Mouse (Mus musculus) kidney, postnatal 4 days (tissue): ENCODE results near the gene Olfr923.
"Not testable (repeated sequence)": the region's sequence is repeated elsewhere in the genome, so short reads cannot be mapped to it uniquely, and the experiment has no call there.

Source experiments
- DNase-seq, 2 experiments: peaks; one replicate each; pipeline ENCODE4 v3.0.0; 2021; ENCODE audit warnings: mixed read lengths in 2 of 2

Olfr923 gene

GRCm38 (mm10) chr9:38826245-38826644 lies at the start of gene Olfr923:
TSS of gene Olfr923 (plus strand) at chr9:38826545.
- no peak for DNase-seq

GRCm38 (mm10) chr9:38792689-38793088 lies 33.7 kb upstream of the Olfr923 start:
- no peak for DNase-seq

DNA sequence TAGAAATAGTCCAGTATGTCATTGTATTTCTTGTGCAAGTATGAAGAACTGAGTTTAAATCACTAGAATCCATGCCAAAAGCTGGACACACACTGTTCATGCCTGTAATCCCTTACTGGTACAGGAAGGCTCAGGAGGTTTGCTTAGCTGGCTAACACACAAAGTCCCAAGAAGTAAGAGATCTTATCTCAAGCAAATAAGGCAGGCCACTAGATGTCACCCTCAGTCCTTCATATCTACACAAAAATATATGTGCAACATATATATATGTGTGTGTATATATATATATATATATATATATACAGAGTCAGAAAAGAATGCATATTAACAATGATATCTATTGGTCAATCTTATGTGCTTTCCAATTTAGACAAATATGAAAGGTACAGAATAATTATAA lies 20.6 kb upstream of the Olfr923 start:
- DNase-seq, result no peak

GRCm38 (mm10) chr9:38814314-38814713 lies 12.0 kb upstream of the Olfr923 start, which contains the start of gene Olfr922:
TSS of gene Olfr922 (plus strand) at chr9:38814614.
- DNase-seq, result no peak

- DNase-seq, result no peak
Observed at GRCm38 (mm10) chr9:38815458-38815986, 10.8 kb upstream of the Olfr923 start.

DNA sequence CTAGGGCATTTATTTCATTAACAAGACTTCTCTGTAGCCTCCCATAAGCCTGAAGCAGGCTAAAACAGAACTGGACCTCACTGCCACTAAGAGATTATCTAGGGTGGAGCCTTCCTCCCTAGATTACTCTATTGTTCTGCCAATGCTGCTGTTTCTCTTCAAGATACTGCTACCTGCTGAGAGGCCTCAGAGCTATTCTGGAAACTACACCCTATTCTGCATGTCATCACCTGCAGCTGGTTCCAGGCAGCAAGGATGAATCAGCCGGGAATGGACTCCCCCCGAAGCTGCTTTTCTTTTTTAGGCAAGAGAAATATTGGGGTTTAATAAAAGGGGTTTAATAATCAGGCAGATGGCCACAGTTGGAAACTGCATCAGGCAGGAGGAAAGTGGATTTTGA lies 6.7 kb downstream of the Olfr923 start:
- no peak for DNase-seq

GRCm38 (mm10) chr9:38844149-38844548 lies 17.8 kb downstream of the Olfr923 start, which contains the start of gene Olfr924:
TSS of gene Olfr924 (plus strand) at chr9:38844449.
- DNase-seq, result no peak

DNA sequence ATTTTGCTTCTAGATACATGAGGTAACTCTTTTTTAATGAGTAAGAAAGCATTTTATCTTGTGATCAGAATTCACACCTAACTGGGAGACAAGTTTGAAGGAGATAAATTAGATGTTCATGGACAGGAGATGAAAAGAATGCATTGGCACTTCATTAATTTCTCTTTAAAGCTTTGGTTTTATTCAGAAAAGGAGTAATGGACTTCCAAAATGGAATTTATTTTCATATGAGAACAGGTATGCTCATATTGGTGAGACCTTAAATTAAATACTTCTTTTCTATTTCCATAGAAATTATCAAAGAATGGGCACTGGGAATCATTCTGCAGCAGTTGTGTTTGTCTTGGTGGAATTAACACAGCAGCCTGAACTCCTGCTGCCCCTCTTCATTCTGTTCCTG lies 28.4 kb downstream of the Olfr923 start, which contains the start of gene Olfr26:
Gene Olfr26, plus strand, starts transcription at position 301 of the 400 bp plus-strand sequence.
- DNase-seq, result no peak

DNA sequence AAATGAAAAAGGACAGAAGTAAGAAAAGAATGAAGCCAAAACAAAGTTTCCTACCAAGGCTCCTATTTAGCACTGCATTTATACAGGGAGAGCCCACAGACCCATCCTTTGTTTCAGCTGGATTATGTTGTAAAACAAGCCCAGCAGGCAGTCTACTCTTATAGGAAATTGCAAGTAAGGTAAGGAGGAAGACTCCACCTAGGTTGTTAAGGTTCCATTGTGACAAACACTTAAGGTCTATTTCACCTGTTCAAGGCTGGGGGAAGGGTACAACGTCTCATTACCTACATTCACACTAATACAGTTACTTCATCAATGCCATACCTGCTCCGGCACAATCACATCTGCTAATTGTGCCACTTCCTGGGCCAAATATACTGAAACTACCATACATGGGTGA lies 48.5 kb downstream of the Olfr923 start:
- not testable (repeated sequence) for DNase-seq

DNA sequence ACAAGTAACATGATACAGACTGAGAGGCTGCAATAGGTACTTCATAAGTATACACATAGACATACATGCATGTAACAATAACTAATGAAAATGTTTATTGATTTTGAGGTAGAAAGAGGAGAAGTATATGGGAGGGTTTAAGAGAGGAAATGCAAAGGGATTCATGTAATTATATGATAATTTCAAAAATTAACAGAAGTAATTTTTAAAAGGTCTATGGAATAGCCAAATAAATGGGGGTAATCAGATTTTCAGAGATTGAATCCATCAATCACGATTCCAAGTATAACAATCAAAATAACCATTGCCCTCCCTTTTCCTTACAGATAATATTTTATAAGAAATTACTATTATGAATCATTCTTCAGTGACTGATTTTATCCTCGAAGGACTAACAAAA lies 50.5 kb downstream of the Olfr923 start, which contains the start of gene Olfr926:
Gene Olfr926, plus strand, starts transcription at position 301 of the 400 bp plus-strand sequence.
- no peak for DNase-seq
